Mouse (Mus musculus) olfactory bulb, adult 2 months (tissue): ENCODE measurements at regions not wholly inside any gene's neighbourhood (a gene's known extent, or its start where the extent isn't known, plus 50 kb on each side); places are given as distances from the start of the nearest gene placed in this dataset.

Experiments
- CTCF ChIP-seq: fragments of 200-500 bp; IDR thresholded peaks from 2 replicates; pipeline ENCODE4 v1.5.1; 2012; ENCODE audit warnings: low read depth, mild to moderate bottlenecking, low read length, moderate library complexity; ENCODE audit not compliant: insufficient read depth
- POLR2A ChIP-seq: fragments of 200-500 bp; IDR thresholded peaks from 2 replicates; pipeline ENCODE4 v1.6.1; 2012; ENCODE audit warnings: mild to moderate bottlenecking, low read depth, low read length, moderate library complexity; ENCODE audit not compliant: insufficient read depth

DNA sequence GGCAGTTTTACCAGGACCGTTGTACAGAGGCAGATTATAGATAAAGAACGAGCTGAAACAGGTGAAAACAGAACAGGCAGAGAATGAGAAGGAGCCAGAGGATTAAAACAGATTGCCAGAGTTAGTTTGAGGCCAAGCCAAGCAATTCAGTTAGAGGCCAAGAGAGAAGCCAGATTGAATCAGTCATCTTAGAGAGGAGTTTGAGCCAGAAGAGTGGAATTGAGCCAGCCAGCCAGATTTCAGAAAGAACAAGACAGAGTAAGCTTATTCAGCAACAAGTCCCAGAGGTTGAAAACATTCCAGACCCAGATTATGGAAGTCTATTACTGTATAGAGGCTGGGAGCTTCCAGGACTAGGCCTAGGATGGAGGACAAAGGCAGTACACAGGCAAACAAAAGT lies 499.7 kb downstream of the Fgf9 start:
- TF ChIP-seq CTCF: no peak
- no peak for TF ChIP-seq POLR2A
